Mouse (Mus musculus): ENCODE measurements around the gene Yae1d1. TPM values are rescaled to one million over a fixed set of nuclear protein-coding genes. Genes with fewer than 3 reads are reported as not detected.
"Not testable (repeated sequence)": the region's sequence is repeated elsewhere in the genome, so short reads cannot be mapped to it uniquely, and the experiment has no call there.

The Yae1d1 gene
- polyA plus RNA-seq, 1 experiment from 2014 or later = 79.8 TPM

GRCm38 (mm10) chr13:17982634-17983033 lies 10.5 kb downstream of the Yae1d1 start:
- peaks cover 8% of the 10 kb centered on the region; the same call in 1 of the 2 replicates for H3K36me3 ChIP-seq (ENCODE audit: control insufficient read depth, insufficient read depth, low read length)
- no peaks in the 10 kb centered on the region for H3K4me1 ChIP-seq (ENCODE audit: control insufficient read depth, insufficient read depth, low read length)
- H3K4me2 ChIP-seq = no peak overlapping the region
- ATAC-seq (replicated peaks; ENCODE audit: insufficient number of reproducible peaks, low FRiP score, low TSS enrichment) = no peak
- 0 out of 2 replicates have a peak, but pooled peaks cover 3% of the 10 kb centered on the region for H3K9me3 ChIP-seq (replicated peaks; ENCODE audit: control insufficient read depth, low read length)
- 84% methylated on average over 5 of the region's 5 CpGs for WGBS (ENCODE audit: insufficient replicate concordance)
- no peak overlapping the region for H3K27ac ChIP-seq (ENCODE audit: low read depth, low read length)
- no peak overlapping the region for H3K4me3 ChIP-seq (ENCODE audit: low read depth, low read length)
- H3K9ac ChIP-seq (ENCODE audit: low read depth, low read length) = no peak overlapping the region
- H3K27me3 ChIP-seq (ENCODE audit: control insufficient read depth, insufficient read depth, low read length) = no peaks in the 10 kb centered on the region

GRCm38 (mm10) chr13:17976854-17977739 lies 16.1 kb downstream of the Yae1d1 start:
- Histone ChIP-seq H3K9ac (ENCODE audit: low read depth, low read length) (no peak overlapping the region), H3K9me3 (replicated peaks; ENCODE audit: control insufficient read depth, low read length) (0 out of 2 replicates have a peak, but pooled peaks cover 3% of the 10 kb centered on the region), H3K27me3 (ENCODE audit: control insufficient read depth, insufficient read depth, low read length) (no peaks in the 10 kb centered on the region), H3K4me2 (no peak overlapping the region), H3K36me3 (ENCODE audit: control insufficient read depth, insufficient read depth, low read length) (no peaks in the 10 kb centered on the region), H3K4me1 (ENCODE audit: control insufficient read depth, insufficient read depth, low read length) (no peaks in the 10 kb centered on the region), H3K4me3 (ENCODE audit: low read depth, low read length) (no peak overlapping the region), H3K27ac (ENCODE audit: low read depth, low read length) (no peak overlapping the region)
- 64% methylated on average over 8 of the region's 8 CpGs for WGBS (ENCODE audit: insufficient replicate concordance)
- no peak for ATAC-seq (replicated peaks; ENCODE audit: insufficient number of reproducible peaks, low FRiP score, low TSS enrichment)

GRCm38 (mm10) chr13:17975891-17976290 lies 17.3 kb downstream of the Yae1d1 start:
- H3K4me1 ChIP-seq (ENCODE audit: control insufficient read depth, insufficient read depth, low read length) = no peaks in the 10 kb centered on the region
- H3K4me3 ChIP-seq (ENCODE audit: low read depth, low read length) = no peak overlapping the region
- H3K9me3 ChIP-seq (replicated peaks; ENCODE audit: control insufficient read depth, low read length) = 0 out of 2 replicates have a peak, but pooled peaks cover 3% of the 10 kb centered on the region
- H3K36me3 ChIP-seq (ENCODE audit: control insufficient read depth, insufficient read depth, low read length) = no peaks in the 10 kb centered on the region
- no peak overlapping the region for H3K9ac ChIP-seq (ENCODE audit: low read depth, low read length)
- WGBS (ENCODE audit: insufficient replicate concordance) = 35% methylated on average over 2 of the region's 2 CpGs
- H3K4me2 ChIP-seq = no peak overlapping the region
- ATAC-seq (replicated peaks; ENCODE audit: insufficient number of reproducible peaks, low FRiP score, low TSS enrichment) = no peak
- H3K27ac ChIP-seq (ENCODE audit: low read depth, low read length) = no peak overlapping the region
- no peaks in the 10 kb centered on the region for H3K27me3 ChIP-seq (ENCODE audit: control insufficient read depth, insufficient read depth, low read length)

GRCm38 (mm10) chr13:17975457-17975856 lies 17.7 kb downstream of the Yae1d1 start:
- no peak for ATAC-seq (replicated peaks; ENCODE audit: insufficient number of reproducible peaks, low FRiP score, low TSS enrichment)
- H3K9me3 ChIP-seq (replicated peaks; ENCODE audit: control insufficient read depth, low read length) = 0 out of 2 replicates have a peak, but pooled peaks cover 3% of the 10 kb centered on the region
- H3K27ac ChIP-seq (ENCODE audit: low read depth, low read length) = no peak overlapping the region
- no peaks in the 10 kb centered on the region for H3K36me3 ChIP-seq (ENCODE audit: control insufficient read depth, insufficient read depth, low read length)
- no peaks in the 10 kb centered on the region for H3K4me1 ChIP-seq (ENCODE audit: control insufficient read depth, insufficient read depth, low read length)
- no peak overlapping the region for H3K4me3 ChIP-seq (ENCODE audit: low read depth, low read length)
- no peak overlapping the region for H3K9ac ChIP-seq (ENCODE audit: low read depth, low read length)
- no peak overlapping the region for H3K4me2 ChIP-seq
- WGBS (ENCODE audit: insufficient replicate concordance) = 84% methylated on average over 1 of the region's 1 CpGs
- no peaks in the 10 kb centered on the region for H3K27me3 ChIP-seq (ENCODE audit: control insufficient read depth, insufficient read depth, low read length)

- 94% methylated on average over 9 of the region's 9 CpGs for WGBS (ENCODE audit: insufficient replicate concordance)
- Histone ChIP-seq H3K27me3 (ENCODE audit: control insufficient read depth, insufficient read depth, low read length) (no peaks in the 10 kb centered on the region), H3K36me3 (ENCODE audit: control insufficient read depth, insufficient read depth, low read length) (no peaks in the 10 kb centered on the region), H3K27ac (ENCODE audit: low read depth, low read length) (no peak overlapping the region), H3K4me3 (ENCODE audit: low read depth, low read length) (no peak overlapping the region), H3K9me3 (replicated peaks; ENCODE audit: control insufficient read depth, low read length) (0 out of 2 replicates have a peak, but pooled peaks cover 3% of the 10 kb centered on the region), H3K4me1 (ENCODE audit: control insufficient read depth, insufficient read depth, low read length) (no peaks in the 10 kb centered on the region), H3K4me2 (no peak overlapping the region), H3K9ac (ENCODE audit: low read depth, low read length) (no peak overlapping the region)
- ATAC-seq (replicated peaks; ENCODE audit: insufficient number of reproducible peaks, low FRiP score, low TSS enrichment) = no peak
Observed at GRCm38 (mm10) chr13:17974734-17975133, 18.4 kb downstream of the Yae1d1 start.

GRCm38 (mm10) chr13:17960613-17961012 lies 32.5 kb downstream of the Yae1d1 start:
- H3K9me3 ChIP-seq (replicated peaks; ENCODE audit: control insufficient read depth, low read length) = no peaks in the 10 kb centered on the region
- H3K27ac ChIP-seq (ENCODE audit: low read depth, low read length) = no peak overlapping the region
- 72% methylated on average over 7 of the region's 7 CpGs for WGBS (ENCODE audit: insufficient replicate concordance)
- no peak for ATAC-seq (replicated peaks; ENCODE audit: insufficient number of reproducible peaks, low FRiP score, low TSS enrichment)
- no peak overlapping the region for H3K9ac ChIP-seq (ENCODE audit: low read depth, low read length)
- no peaks in the 10 kb centered on the region for H3K27me3 ChIP-seq (ENCODE audit: control insufficient read depth, insufficient read depth, low read length)
- no peaks in the 10 kb centered on the region for H3K36me3 ChIP-seq (ENCODE audit: control insufficient read depth, insufficient read depth, low read length)
- H3K4me2 ChIP-seq = no peak overlapping the region
- no peak overlapping the region for H3K4me3 ChIP-seq (ENCODE audit: low read depth, low read length)
- H3K4me1 ChIP-seq (ENCODE audit: control insufficient read depth, insufficient read depth, low read length) = no peaks in the 10 kb centered on the region

GRCm38 (mm10) chr13:17954282-17954681 lies 38.9 kb downstream of the Yae1d1 start:
- Histone ChIP-seq H3K4me3 (ENCODE audit: low read depth, low read length) (no peak overlapping the region), H3K9ac (ENCODE audit: low read depth, low read length) (no peak overlapping the region), H3K27me3 (ENCODE audit: control insufficient read depth, insufficient read depth, low read length) (no peaks in the 10 kb centered on the region), H3K4me2 (no peak overlapping the region), H3K4me1 (ENCODE audit: control insufficient read depth, insufficient read depth, low read length) (no peaks in the 10 kb centered on the region), H3K9me3 (replicated peaks; ENCODE audit: control insufficient read depth, low read length) (no peaks in the 10 kb centered on the region; the same call in 1 of the 2 replicates), H3K36me3 (ENCODE audit: control insufficient read depth, insufficient read depth, low read length) (no peaks in the 10 kb centered on the region), H3K27ac (ENCODE audit: low read depth, low read length) (no peak overlapping the region)
- 58% methylated on average over 1 of the region's 1 CpGs for WGBS (ENCODE audit: insufficient replicate concordance)
- no peak for ATAC-seq (replicated peaks; ENCODE audit: insufficient number of reproducible peaks, low FRiP score, low TSS enrichment)

- H3K27me3 ChIP-seq (ENCODE audit: control insufficient read depth, insufficient read depth, low read length); H3K4me1 ChIP-seq (ENCODE audit: control insufficient read depth, insufficient read depth, low read length); H3K9me3 ChIP-seq (replicated peaks; ENCODE audit: control insufficient read depth, low read length); H3K4me2 ChIP-seq; H3K9ac ChIP-seq (ENCODE audit: low read depth, low read length); H3K4me3 ChIP-seq (ENCODE audit: low read depth, low read length); H3K36me3 ChIP-seq (ENCODE audit: control insufficient read depth, insufficient read depth, low read length); H3K27ac ChIP-seq (ENCODE audit: low read depth, low read length): not testable (repeated sequence)
- 76% methylated on average over 8 of the region's 8 CpGs for WGBS (ENCODE audit: insufficient replicate concordance)
- peak; percentile 31; the same call in 1 of the 2 replicates for ATAC-seq (replicated peaks; ENCODE audit: insufficient number of reproducible peaks, low FRiP score, low TSS enrichment)
Observed at GRCm38 (mm10) chr13:17950581-17950980, 42.6 kb downstream of the Yae1d1 start.

Measured in heart, embryonic 11.5 days (tissue).